ENCODE assay signal across 8 mouse cellular contexts in genomic region chr4:33735442-33735966, GRCm38 (mm10).
DNase-seq lines count a peak whose midpoint lies in the region; ATAC-seq and TF ChIP-seq lines count a peak whose summit lies in the region.
"Had no signal": no experiment of that assay in that cellular context is flagged by ENCODE, and none has a peak within 500 bp of the region (broad histone marks: within the 10 kb centered on the region; RNA-seq: fewer than 3 reads in every experiment).

No protein-coding gene starts in this region.

- no peak for TF ChIP-seq POLR2A in bone marrow macrophage, adult 2 months (IDR thresholded peaks at IDR 0.05; ENCODE audit: borderline replicate concordance, low read depth, low read length)

- H3K27ac ChIP-seq in kidney, embryonic 14.5 days (ENCODE audit: low read depth, low read length) = peak overlapping the region; percentile 57; the same call in 1 of the 2 replicates
- peak overlapping the region; percentile 31 for H3K27ac ChIP-seq in bone marrow macrophage, adult 2 months (ENCODE audit: insufficient read depth, low read depth, low read length)
- H3K27ac ChIP-seq: liver, embryonic 14.5 days had no signal

- TF ChIP-seq CTCF in bone marrow macrophage, adult 2 months (IDR thresholded peaks at IDR 0.05; ENCODE audit: low read depth, low read length) = no peak

- peaks cover 18% of the 10 kb centered on the region; the same call in 1 of the 2 replicates for H3K4me1 ChIP-seq in kidney, embryonic 14.5 days (ENCODE audit: control insufficient read depth, insufficient read depth, low read length)
- H3K4me1 ChIP-seq in bone marrow macrophage, adult 2 months (ENCODE audit: control insufficient read depth, insufficient read depth, low read length) = peaks cover 21% of the 10 kb centered on the region

- no peak overlapping the region for H3K9ac ChIP-seq in kidney, embryonic 14.5 days (ENCODE audit: low read depth, low read length)
- H3K9ac ChIP-seq: liver, embryonic 14.5 days had no signal

- no peak for DNase-seq in kidney, adult 9 months
- DNase-seq in cerebellum, adult 11-12 months = peak; percentile 34
- peak; percentile 30 to 56 for DNase-seq in kidney, postnatal 4 days
- no peak for DNase-seq in urinary bladder, postnatal 10 days (ENCODE audit: low spot score)

- H3K27me3 ChIP-seq in kidney, embryonic 14.5 days (ENCODE audit: control insufficient read depth, insufficient read depth, low read length) = no peaks in the 10 kb centered on the region

- 25% methylated on average over 3 of the region's 3 CpGs for WGBS in kidney, embryonic 14.5 days

- no peaks in the 10 kb centered on the region for H3K9me3 ChIP-seq in kidney, embryonic 14.5 days (ENCODE audit: control insufficient read depth, low read length)

- H3K36me3 ChIP-seq in kidney, embryonic 14.5 days (ENCODE audit: control insufficient read depth, insufficient read depth, low read length) = no peaks in the 10 kb centered on the region

- H3K4me2 ChIP-seq in kidney, embryonic 14.5 days (replicated peaks; ENCODE audit: low read depth, low read length) = no peak overlapping the region

- peak; percentile 81; the same call in 1 of the 2 replicates for ATAC-seq in kidney, embryonic 14.5 days (ENCODE audit: low FRiP score, low TSS enrichment)
- ATAC-seq in megakaryocyte progenitor cell, adult 5-6 weeks (replicated peaks; ENCODE audit: poor library complexity) = no peak

- H3K4me3 ChIP-seq in kidney, embryonic 14.5 days (ENCODE audit: low read length) = no peak overlapping the region
- H3K4me3 ChIP-seq in bone marrow macrophage, adult 2 months (ENCODE audit: insufficient read depth, low read length) = no peak overlapping the region

Comparison
In these comparisons a context has a peak if more than half of its experiments do, and no peak if none do; other contexts are left out.
1. DNase-seq: peak in cerebellum, adult 11-12 months (single experiment) and kidney, postnatal 4 days (2 of 2); none in kidney, adult 9 months (single experiment) and urinary bladder, postnatal 10 days (single experiment).